Mouse (Mus musculus): ENCODE measurements at regions not wholly inside any gene's neighbourhood (a gene's known extent, or its start where the extent isn't known, plus 50 kb on each side); places are given as distances from the start of the nearest gene placed in this dataset.

- H3K36me3 ChIP-seq (replicated peaks; ENCODE audit: control insufficient read depth, insufficient read depth) = no peaks in the 10 kb centered on the region
- H3K27me3 ChIP-seq (ENCODE audit: control insufficient read depth, insufficient read depth, low read length) = no peaks in the 10 kb centered on the region
- H3K4me1 ChIP-seq (replicated peaks; ENCODE audit: control insufficient read depth, insufficient read depth, low read length) = no peaks in the 10 kb centered on the region
- no peak overlapping the region for H3K27ac ChIP-seq
- H3K9ac ChIP-seq = no peak overlapping the region
- H3K9me3 ChIP-seq (ENCODE audit: control insufficient read depth, low read length) = no peaks in the 10 kb centered on the region
- DNase-seq (ENCODE audit: low spot score) (no peak), ATAC-seq (ENCODE audit: low FRiP score) (no peak)
- no peak overlapping the region for H3K4me2 ChIP-seq (replicated peaks)
- H3K4me3 ChIP-seq (replicated peaks; ENCODE audit: low read length) = no peak overlapping the region
- 69% methylated on average over 8 of the region's 8 CpGs for WGBS
These were observed 302.6 kb upstream of the C030005K15Rik start for GRCm38 (mm10) chr10:98029124-98029523.

GRCm38 (mm10) chr10:98029621-98030020 is 303.1 kb upstream of the C030005K15Rik start:
- Histone ChIP-seq H3K27me3 (ENCODE audit: control insufficient read depth, insufficient read depth, low read length) (no peaks in the 10 kb centered on the region), H3K9me3 (ENCODE audit: control insufficient read depth, low read length) (no peaks in the 10 kb centered on the region), H3K4me2 (replicated peaks) (no peak overlapping the region), H3K4me3 (replicated peaks; ENCODE audit: low read length) (no peak overlapping the region), H3K27ac (no peak overlapping the region), H3K4me1 (replicated peaks; ENCODE audit: control insufficient read depth, insufficient read depth, low read length) (no peaks in the 10 kb centered on the region), H3K9ac (no peak overlapping the region), H3K36me3 (replicated peaks; ENCODE audit: control insufficient read depth, insufficient read depth) (no peaks in the 10 kb centered on the region)
- DNase-seq (ENCODE audit: low spot score) (no peak), ATAC-seq (ENCODE audit: low FRiP score) (no peak)
- 69% methylated on average over 3 of the region's 3 CpGs for WGBS

- H3K36me3 ChIP-seq (replicated peaks; ENCODE audit: control insufficient read depth, insufficient read depth) = no peaks in the 10 kb centered on the region
- no peaks in the 10 kb centered on the region for H3K9me3 ChIP-seq (ENCODE audit: control insufficient read depth, low read length)
- no peak overlapping the region for H3K4me2 ChIP-seq (replicated peaks)
- no peak overlapping the region for H3K4me3 ChIP-seq (replicated peaks; ENCODE audit: low read length)
- no peak overlapping the region for H3K9ac ChIP-seq
- no peaks in the 10 kb centered on the region for H3K27me3 ChIP-seq (ENCODE audit: control insufficient read depth, insufficient read depth, low read length)
- 90% methylated on average over 1 of the region's 1 CpGs for WGBS
- H3K4me1 ChIP-seq (replicated peaks; ENCODE audit: control insufficient read depth, insufficient read depth, low read length) = no peaks in the 10 kb centered on the region
- H3K27ac ChIP-seq = no peak overlapping the region
- DNase-seq (ENCODE audit: low spot score) (no peak), ATAC-seq (ENCODE audit: low FRiP score) (no peak)
These were observed 306.1 kb upstream of the C030005K15Rik start for GRCm38 (mm10) chr10:98032661-98033060.

GRCm38 (mm10) chr10:98041766-98042165 is 315.2 kb upstream of the C030005K15Rik start:
- DNase-seq (ENCODE audit: low spot score) (no peak), ATAC-seq (ENCODE audit: low FRiP score) (no peak)
- WGBS = 49% methylated on average over 4 of the region's 4 CpGs
- no peak overlapping the region for H3K9ac ChIP-seq
- no peaks in the 10 kb centered on the region for H3K9me3 ChIP-seq (ENCODE audit: control insufficient read depth, low read length)
- H3K27ac ChIP-seq = no peak overlapping the region
- H3K4me3 ChIP-seq (replicated peaks; ENCODE audit: low read length) = no peak overlapping the region
- H3K36me3 ChIP-seq (replicated peaks; ENCODE audit: control insufficient read depth, insufficient read depth) = no peaks in the 10 kb centered on the region
- no peak overlapping the region for H3K4me2 ChIP-seq (replicated peaks)
- no peaks in the 10 kb centered on the region for H3K27me3 ChIP-seq (ENCODE audit: control insufficient read depth, insufficient read depth, low read length)
- H3K4me1 ChIP-seq (replicated peaks; ENCODE audit: control insufficient read depth, insufficient read depth, low read length) = no peaks in the 10 kb centered on the region

GRCm38 (mm10) chr10:98043873-98044272 is 317.3 kb upstream of the C030005K15Rik start:
- DNase-seq (ENCODE audit: low spot score) = no peak
- Histone ChIP-seq H3K9me3 (ENCODE audit: control insufficient read depth, low read length) (no peaks in the 10 kb centered on the region), H3K4me1 (replicated peaks; ENCODE audit: control insufficient read depth, insufficient read depth, low read length) (no peaks in the 10 kb centered on the region), H3K4me3 (replicated peaks; ENCODE audit: low read length) (no peak overlapping the region), H3K4me2 (replicated peaks) (no peak overlapping the region), H3K36me3 (replicated peaks; ENCODE audit: control insufficient read depth, insufficient read depth) (no peaks in the 10 kb centered on the region), H3K27ac (no peak overlapping the region), H3K9ac (no peak overlapping the region), H3K27me3 (ENCODE audit: control insufficient read depth, insufficient read depth, low read length) (no peaks in the 10 kb centered on the region)
- WGBS = 86% methylated on average over 2 of the region's 2 CpGs
- no peak for ATAC-seq (ENCODE audit: low FRiP score)

- no peak for ATAC-seq (ENCODE audit: low FRiP score)
These were observed 318.0 kb upstream of the C030005K15Rik start for GRCm38 (mm10) chr10:98044579-98044978.

GRCm38 (mm10) chr10:98073432-98073831 is 346.9 kb upstream of the C030005K15Rik start:
- Histone ChIP-seq H3K9ac (no peak overlapping the region), H3K4me2 (replicated peaks) (no peak overlapping the region), H3K4me3 (replicated peaks; ENCODE audit: low read length) (no peak overlapping the region), H3K27ac (no peak overlapping the region), H3K27me3 (ENCODE audit: control insufficient read depth, insufficient read depth, low read length) (no peaks in the 10 kb centered on the region), H3K4me1 (replicated peaks; ENCODE audit: control insufficient read depth, insufficient read depth, low read length) (no peaks in the 10 kb centered on the region), H3K36me3 (replicated peaks; ENCODE audit: control insufficient read depth, insufficient read depth) (no peaks in the 10 kb centered on the region), H3K9me3 (ENCODE audit: control insufficient read depth, low read length) (no peaks in the 10 kb centered on the region)
- ATAC-seq (ENCODE audit: low FRiP score) (no peak), DNase-seq (ENCODE audit: low spot score) (no peak)
- WGBS = 74% methylated on average over 2 of the region's 2 CpGs

More at GRCm38 (mm10) chr10:98044579-98044978, 318.0 kb upstream of the C030005K15Rik start:
- H3K9ac ChIP-seq = no peak overlapping the region
- no peaks in the 10 kb centered on the region for H3K4me1 ChIP-seq (replicated peaks; ENCODE audit: control insufficient read depth, insufficient read depth, low read length)
- no peak overlapping the region for H3K4me2 ChIP-seq (replicated peaks)
- no peak overlapping the region for H3K27ac ChIP-seq
- no peak overlapping the region for H3K4me3 ChIP-seq (replicated peaks; ENCODE audit: low read length)
- DNase-seq (ENCODE audit: low spot score) = no peak
- H3K9me3 ChIP-seq (ENCODE audit: control insufficient read depth, low read length) = no peaks in the 10 kb centered on the region
- H3K27me3 ChIP-seq (ENCODE audit: control insufficient read depth, insufficient read depth, low read length) = no peaks in the 10 kb centered on the region
- no peaks in the 10 kb centered on the region for H3K36me3 ChIP-seq (replicated peaks; ENCODE audit: control insufficient read depth, insufficient read depth)

GRCm38 (mm10) chr10:98084881-98085280 is 358.3 kb upstream of the C030005K15Rik start:
- no peaks in the 10 kb centered on the region for H3K9me3 ChIP-seq (ENCODE audit: control insufficient read depth, low read length)
- H3K4me1 ChIP-seq (replicated peaks; ENCODE audit: control insufficient read depth, insufficient read depth, low read length) = no peaks in the 10 kb centered on the region
- no peaks in the 10 kb centered on the region for H3K36me3 ChIP-seq (replicated peaks; ENCODE audit: control insufficient read depth, insufficient read depth)
- H3K27me3 ChIP-seq (ENCODE audit: control insufficient read depth, insufficient read depth, low read length) = no peaks in the 10 kb centered on the region
- ATAC-seq (ENCODE audit: low FRiP score) (no peak), DNase-seq (ENCODE audit: low spot score) (no peak)
- 64% methylated on average over 2 of the region's 2 CpGs for WGBS
- H3K4me3 ChIP-seq (replicated peaks; ENCODE audit: low read length) = no peak overlapping the region
- no peak overlapping the region for H3K4me2 ChIP-seq (replicated peaks)
- H3K9ac ChIP-seq = no peak overlapping the region
- H3K27ac ChIP-seq = no peak overlapping the region

- Histone ChIP-seq H3K4me3 (replicated peaks; ENCODE audit: low read length) (no peak overlapping the region), H3K27me3 (ENCODE audit: control insufficient read depth, insufficient read depth, low read length) (no peaks in the 10 kb centered on the region), H3K4me2 (replicated peaks) (no peak overlapping the region), H3K9ac (no peak overlapping the region), H3K9me3 (ENCODE audit: control insufficient read depth, low read length) (no peaks in the 10 kb centered on the region), H3K4me1 (replicated peaks; ENCODE audit: control insufficient read depth, insufficient read depth, low read length) (no peaks in the 10 kb centered on the region), H3K36me3 (replicated peaks; ENCODE audit: control insufficient read depth, insufficient read depth) (no peaks in the 10 kb centered on the region), H3K27ac (no peak overlapping the region)
- no peak for DNase-seq (ENCODE audit: low spot score)
- WGBS = 86% methylated on average over 5 of the region's 5 CpGs
- no peak for ATAC-seq (ENCODE audit: low FRiP score)
These were observed 389.7 kb upstream of the C030005K15Rik start for GRCm38 (mm10) chr10:98116296-98116695.

GRCm38 (mm10) chr10:98125713-98126112 is 399.2 kb upstream of the C030005K15Rik start:
- no peak overlapping the region for H3K4me2 ChIP-seq (replicated peaks)
- DNase-seq (ENCODE audit: low spot score) (no peak), ATAC-seq (ENCODE audit: low FRiP score) (no peak)
- H3K27ac ChIP-seq = no peak overlapping the region
- no peaks in the 10 kb centered on the region for H3K9me3 ChIP-seq (ENCODE audit: control insufficient read depth, low read length)
- H3K9ac ChIP-seq = no peak overlapping the region
- WGBS = 98% methylated on average over 1 of the region's 1 CpGs
- H3K4me3 ChIP-seq (replicated peaks; ENCODE audit: low read length) = no peak overlapping the region
- H3K4me1 ChIP-seq (replicated peaks; ENCODE audit: control insufficient read depth, insufficient read depth, low read length) = no peaks in the 10 kb centered on the region
- H3K27me3 ChIP-seq (ENCODE audit: control insufficient read depth, insufficient read depth, low read length) = no peaks in the 10 kb centered on the region
- H3K36me3 ChIP-seq (replicated peaks; ENCODE audit: control insufficient read depth, insufficient read depth) = no peaks in the 10 kb centered on the region
